Mouse (Mus musculus): ENCODE measurements around the gene Nbea. TPM values are rescaled to one million over a fixed set of nuclear protein-coding genes. Genes with fewer than 3 reads are reported as not detected.

Gene Nbea
- polyA plus RNA-seq (2016; fragmentation: Nextera tagmentation; extraction: Ambion mirVana) = 6.3 and 7.4 TPM in 2 replicates

DNA sequence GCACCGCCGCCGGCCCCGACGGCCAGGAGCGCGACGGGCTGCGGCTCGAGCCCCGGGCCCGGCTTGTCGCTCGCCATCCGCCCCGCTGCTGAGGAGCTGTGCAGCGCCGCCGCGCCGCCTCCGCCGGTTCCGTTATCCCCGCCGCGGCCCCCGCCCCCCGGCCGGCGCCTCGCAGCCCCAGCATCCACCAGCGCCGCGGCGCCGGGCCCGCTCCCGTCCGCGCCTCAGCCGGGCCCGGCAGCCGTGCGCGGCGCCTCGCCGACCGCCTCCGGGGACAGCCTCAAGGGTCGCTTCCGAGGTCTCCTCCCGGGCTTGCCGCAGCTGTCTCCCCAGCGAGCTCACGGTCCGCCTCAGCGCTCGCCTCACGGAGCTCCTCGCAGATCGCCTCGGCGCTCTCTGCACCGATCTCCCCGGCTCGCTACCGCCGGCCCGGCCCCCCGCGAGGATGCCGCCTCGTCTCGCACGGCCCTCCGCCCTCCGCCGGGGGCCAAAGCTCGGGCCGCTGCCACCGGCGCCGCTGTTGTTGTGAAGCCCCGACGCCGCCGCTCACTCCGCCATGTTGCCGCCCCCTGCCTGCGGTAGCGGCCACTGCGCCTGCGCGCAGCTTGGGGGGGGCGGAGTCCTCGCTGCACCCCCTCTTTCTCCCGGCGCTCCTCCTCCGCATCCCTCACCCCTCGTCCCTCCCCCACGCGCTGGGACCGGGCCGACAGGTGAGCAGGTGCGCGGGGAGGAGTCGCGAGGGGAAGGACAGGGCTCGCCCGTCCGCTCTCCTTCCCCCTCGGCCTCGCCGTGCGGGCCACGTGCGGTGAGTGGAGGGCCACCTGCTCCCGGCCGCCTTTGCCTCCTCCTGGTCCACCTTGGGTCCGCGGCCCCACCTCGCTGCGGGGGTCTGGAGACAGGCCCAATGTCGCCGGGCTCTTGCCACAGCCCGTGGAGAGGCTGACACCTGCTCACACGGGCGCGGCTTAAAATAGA, at the start of gene Nbea:
TSS of gene Nbea (minus strand) at position 543 of the 975 bp plus-strand sequence.
- 2% methylated on average over 111 of the region's 131 CpGs for WGBS
- H3K27me3 ChIP-seq (ENCODE audit: insufficient read depth, poor library complexity, severe bottlenecking) = 0 out of 2 replicates have a peak, but pooled peaks cover 3% of the 10 kb centered on the region
- peak; percentile 84 for DNase-seq (ENCODE audit: low spot score)
- H3K27ac ChIP-seq = peak within 1 kb of the TSS; percentile 96
- no peaks in the 10 kb centered on the region for H3K36me3 ChIP-seq
- peak within 1 kb of the TSS; percentile 91 for H3K4me3 ChIP-seq
- H3K9me3 ChIP-seq = no peaks in the 10 kb centered on the region
- H3K4me1 ChIP-seq = 0 out of 2 replicates have a peak, but pooled peaks cover 8% of the 10 kb centered on the region

DNA sequence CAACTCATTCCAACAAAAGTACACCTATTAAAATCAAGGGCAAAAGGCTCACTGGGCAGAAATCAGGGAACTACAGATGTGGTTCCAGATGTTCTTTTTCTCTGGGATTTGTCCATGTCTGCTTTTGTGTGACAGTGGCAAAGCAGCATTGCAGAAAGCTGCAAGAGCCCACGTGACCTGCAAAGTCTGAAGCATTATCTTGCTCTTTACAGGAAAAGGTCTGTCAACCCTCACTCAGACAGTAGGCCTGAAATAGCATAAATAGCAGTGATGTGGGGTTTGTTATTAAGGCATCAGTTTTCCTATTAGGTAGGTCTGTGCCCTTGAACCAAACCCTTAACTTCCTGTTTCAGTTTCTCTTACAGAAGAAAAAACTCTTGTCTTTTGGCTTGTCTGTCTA, 45.8 kb upstream of the Nbea start:
- Histone ChIP-seq H3K9me3 (no peaks in the 10 kb centered on the region), H3K4me1 (no peaks in the 10 kb centered on the region; the same call in 1 of the 2 replicates), H3K27me3 (ENCODE audit: insufficient read depth, poor library complexity, severe bottlenecking) (no peaks in the 10 kb centered on the region), H3K4me3 (no peak overlapping the region), H3K36me3 (no peaks in the 10 kb centered on the region), H3K27ac (no peak overlapping the region)
- 3% methylated on average over 1 of the region's 1 CpGs for WGBS
- no peak for DNase-seq (ENCODE audit: low spot score)

DNA sequence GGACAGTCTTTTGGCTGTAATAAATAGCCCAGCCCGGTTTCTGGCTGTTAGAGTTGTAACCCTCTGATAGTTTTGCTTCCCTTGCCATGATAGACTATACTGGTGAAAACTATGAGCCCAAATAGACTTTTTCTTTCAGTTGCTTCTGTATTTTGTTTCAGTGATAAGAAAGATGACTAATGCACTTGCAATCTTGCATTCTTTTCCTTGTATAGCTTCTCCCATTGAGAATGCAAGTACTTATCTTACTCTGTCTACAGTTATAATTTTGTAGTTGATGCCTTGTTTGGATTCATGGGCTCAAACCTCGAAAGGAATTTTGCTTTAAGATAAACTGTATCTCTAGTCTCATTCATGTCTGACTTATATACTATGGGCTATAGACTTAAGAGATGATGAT, 32.5 kb upstream of the Nbea start:
- Histone ChIP-seq H3K4me3 (no peak overlapping the region), H3K27ac (no peak overlapping the region), H3K36me3 (no peaks in the 10 kb centered on the region), H3K9me3 (no peaks in the 10 kb centered on the region), H3K27me3 (ENCODE audit: insufficient read depth, poor library complexity, severe bottlenecking) (no peaks in the 10 kb centered on the region), H3K4me1 (no peaks in the 10 kb centered on the region)
- DNase-seq (ENCODE audit: low spot score) = no peak
- 40% methylated on average over 2 of the region's 2 CpGs for WGBS

DNA sequence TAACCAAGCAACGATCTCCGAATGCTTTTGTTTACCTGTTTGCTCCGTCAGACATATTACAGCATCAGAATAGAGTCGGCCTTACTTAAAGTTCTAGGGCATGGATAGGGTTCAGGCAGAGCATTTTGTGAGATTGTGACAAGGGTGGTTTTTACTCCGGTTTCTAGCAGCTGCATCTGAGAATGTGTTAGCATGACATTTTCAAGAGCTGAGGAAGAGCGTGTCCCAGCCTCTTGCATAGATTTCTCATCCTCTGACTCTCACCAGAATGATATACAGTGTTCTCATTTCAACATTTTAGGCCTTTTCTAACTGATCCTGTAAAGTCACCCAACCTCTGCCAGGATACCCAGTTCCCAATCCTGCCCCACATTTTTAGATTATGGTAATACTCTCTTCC, 20.5 kb upstream of the Nbea start:
- H3K9me3 ChIP-seq = no peaks in the 10 kb centered on the region
- H3K4me1 ChIP-seq = no peaks in the 10 kb centered on the region
- H3K36me3 ChIP-seq = no peaks in the 10 kb centered on the region
- no peak overlapping the region for H3K27ac ChIP-seq
- H3K4me3 ChIP-seq = no peak overlapping the region
- DNase-seq (ENCODE audit: low spot score) = no peak
- no peaks in the 10 kb centered on the region for H3K27me3 ChIP-seq (ENCODE audit: insufficient read depth, poor library complexity, severe bottlenecking)
- WGBS = 74% methylated on average over 6 of the region's 6 CpGs

DNA sequence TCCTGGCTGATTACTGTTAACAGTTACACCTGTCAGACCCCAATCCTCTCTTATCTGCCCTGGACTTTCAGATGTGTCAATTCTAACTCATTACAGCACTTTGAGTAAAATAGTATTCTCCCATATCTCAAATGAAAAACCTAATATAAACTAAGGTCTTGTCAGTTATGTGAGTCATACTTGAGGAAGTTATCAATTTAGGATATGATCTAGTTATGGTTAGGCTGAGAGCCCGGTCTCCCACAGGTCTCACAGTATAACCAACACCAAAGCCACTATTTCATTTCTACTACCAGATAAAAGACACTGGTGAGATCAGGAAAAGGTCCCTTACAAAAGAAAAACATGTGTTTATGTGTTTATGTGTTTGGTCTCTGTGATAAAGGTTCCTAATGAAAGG, 4.7 kb upstream of the Nbea start:
- DNase-seq (ENCODE audit: low spot score) = no peak
- H3K27ac ChIP-seq = no peak overlapping the region
- 0 out of 2 replicates have a peak, but pooled peaks cover 4% of the 10 kb centered on the region for H3K4me1 ChIP-seq
- no peaks in the 10 kb centered on the region for H3K36me3 ChIP-seq
- 85% methylated on average over 1 of the region's 1 CpGs for WGBS
- H3K4me3 ChIP-seq = no peak overlapping the region
- H3K27me3 ChIP-seq (ENCODE audit: insufficient read depth, poor library complexity, severe bottlenecking) = 0 out of 2 replicates have a peak, but pooled peaks cover 3% of the 10 kb centered on the region
- H3K9me3 ChIP-seq = no peaks in the 10 kb centered on the region

DNA sequence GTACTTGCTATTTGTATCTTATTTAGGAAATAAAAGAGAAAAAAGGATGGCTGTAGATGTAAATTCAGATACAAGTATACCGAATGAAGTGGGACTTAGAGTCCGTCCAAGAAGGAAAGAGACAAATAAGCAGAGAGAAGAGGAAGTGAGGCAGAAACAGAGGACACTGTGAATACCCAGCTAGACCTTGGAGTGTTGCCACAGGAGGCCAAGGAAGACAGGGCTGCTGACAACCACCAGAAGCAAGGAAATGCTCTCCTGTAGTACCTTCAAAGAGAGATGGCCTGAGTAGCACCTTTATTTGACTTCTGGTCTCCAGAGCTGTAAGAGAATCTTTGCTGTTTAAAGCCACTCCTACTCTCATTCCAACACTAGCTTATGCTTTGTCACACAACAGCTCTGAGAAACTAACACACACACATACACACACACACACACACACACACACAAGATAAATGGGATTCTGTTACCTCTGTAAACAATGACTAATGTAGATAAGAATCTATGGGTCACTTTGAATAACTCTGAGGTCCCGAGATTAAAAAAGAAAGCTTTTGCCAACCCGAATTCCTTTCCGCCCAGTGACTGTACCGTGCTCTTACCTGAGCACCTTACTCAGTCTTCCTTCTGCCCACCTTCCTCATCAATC, 3.8 kb upstream of the Nbea start:
- no peaks in the 10 kb centered on the region for H3K36me3 ChIP-seq
- no peak overlapping the region for H3K4me3 ChIP-seq
- no peaks in the 10 kb centered on the region for H3K9me3 ChIP-seq
- H3K4me1 ChIP-seq = 0 out of 2 replicates have a peak, but pooled peaks cover 4% of the 10 kb centered on the region
- H3K27me3 ChIP-seq (ENCODE audit: insufficient read depth, poor library complexity, severe bottlenecking) = 0 out of 2 replicates have a peak, but pooled peaks cover 3% of the 10 kb centered on the region
- DNase-seq (ENCODE audit: low spot score) = no peak
- 65% methylated on average over 6 of the region's 6 CpGs for WGBS
- H3K27ac ChIP-seq = no peak overlapping the region

DNA sequence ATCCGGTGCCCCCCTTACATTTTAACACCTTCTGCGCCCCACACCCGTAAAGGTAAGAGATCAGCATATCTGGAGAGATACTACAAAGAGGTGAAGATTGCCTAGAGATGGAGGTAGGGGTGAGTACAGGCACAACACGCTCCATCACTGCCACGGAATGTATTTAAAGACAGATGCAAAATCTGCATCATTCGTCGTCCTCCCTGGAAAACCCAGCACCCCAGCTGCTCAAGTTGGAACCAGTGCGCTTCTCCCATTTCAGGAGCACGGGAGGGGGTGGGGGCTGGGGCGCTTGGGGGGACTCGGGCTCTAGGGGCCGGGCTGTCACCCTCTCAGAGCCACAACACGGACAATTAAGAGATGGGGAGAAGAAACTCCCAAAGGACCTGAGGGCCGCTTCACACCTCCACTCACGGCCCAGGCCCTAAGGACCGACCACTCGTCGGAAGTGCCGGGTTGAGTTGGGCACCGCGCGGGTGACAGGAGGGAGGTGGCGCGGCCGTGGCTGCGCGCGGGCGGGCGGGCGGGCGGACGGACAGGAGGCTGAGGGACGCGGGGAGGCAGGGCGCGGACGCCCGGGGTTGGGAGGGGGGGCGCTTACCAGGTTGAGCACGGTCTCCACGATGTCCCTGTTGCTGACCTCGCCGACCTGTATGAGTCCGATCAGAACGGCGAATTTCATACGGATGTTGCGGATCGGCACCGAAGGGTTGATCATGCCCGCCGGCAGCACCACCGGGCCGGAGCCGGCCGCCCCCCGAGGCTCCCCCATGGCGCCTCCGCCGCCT, 936 bp downstream of the Nbea start:
- Histone ChIP-seq H3K27me3 (ENCODE audit: insufficient read depth, poor library complexity, severe bottlenecking) (0 out of 2 replicates have a peak, but pooled peaks cover 3% of the 10 kb centered on the region), H3K9me3 (no peaks in the 10 kb centered on the region), H3K4me1 (0 out of 2 replicates have a peak, but pooled peaks cover 8% of the 10 kb centered on the region), H3K27ac (peak overlapping the region; percentile 96), H3K36me3 (no peaks in the 10 kb centered on the region), H3K4me3 (peak overlapping the region; percentile 91)
- peak; percentile 77 for DNase-seq (ENCODE audit: low spot score)
- whole genome bisulfite sequencing = under 1% methylated on average over 47 of the region's 61 CpGs

DNA sequence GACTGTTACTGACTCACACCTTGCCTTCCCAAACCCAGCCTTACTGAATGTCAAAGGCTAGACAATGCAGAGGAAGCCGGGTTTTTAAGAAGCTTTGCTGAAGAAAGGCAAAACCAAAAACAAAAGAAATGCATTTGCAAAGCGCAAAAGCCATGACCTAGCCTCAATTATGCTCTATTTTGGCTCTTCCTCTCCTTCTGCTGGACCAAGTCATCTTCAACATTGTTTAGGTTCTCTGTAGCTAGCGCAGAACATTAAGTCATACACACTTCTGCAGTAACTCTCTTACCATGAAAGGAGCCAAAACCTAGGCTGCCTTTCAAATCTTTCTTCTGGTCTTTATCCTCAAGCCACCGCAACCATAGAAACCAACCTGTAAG, 1.5 kb downstream of the Nbea start:
- H3K4me3 ChIP-seq = peak overlapping the region; percentile 91
- H3K9me3 ChIP-seq = no peaks in the 10 kb centered on the region
- 0 out of 2 replicates have a peak, but pooled peaks cover 8% of the 10 kb centered on the region for H3K4me1 ChIP-seq
- DNase-seq (ENCODE audit: low spot score) = no peak
- H3K27ac ChIP-seq = no peak overlapping the region
- WGBS = 7% methylated on average over 4 of the region's 4 CpGs
- H3K36me3 ChIP-seq = no peaks in the 10 kb centered on the region
- H3K27me3 ChIP-seq (ENCODE audit: insufficient read depth, poor library complexity, severe bottlenecking) = 0 out of 2 replicates have a peak, but pooled peaks cover 3% of the 10 kb centered on the region

DNA sequence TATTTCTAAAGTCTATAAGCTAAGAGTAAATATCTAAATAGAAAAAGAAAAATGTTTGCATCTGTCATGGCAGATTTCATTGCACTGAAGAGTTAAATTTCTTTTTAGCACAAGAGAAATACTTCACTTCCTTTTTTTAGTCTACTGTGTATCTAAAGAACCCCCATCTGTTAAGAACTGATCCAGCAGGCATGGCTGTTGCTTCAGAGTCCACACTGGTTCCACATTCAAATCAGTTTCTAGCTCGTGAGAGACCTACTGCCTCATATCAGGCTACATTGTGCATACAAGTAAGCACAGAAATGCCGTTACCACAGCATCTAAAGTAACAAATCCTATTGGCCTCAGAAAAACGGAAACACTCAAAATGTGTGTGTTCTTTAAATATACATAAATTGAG, 2.5 kb downstream of the Nbea start:
- H3K27ac ChIP-seq = no peak overlapping the region
- 0 out of 2 replicates have a peak, but pooled peaks cover 3% of the 10 kb centered on the region for H3K27me3 ChIP-seq (ENCODE audit: insufficient read depth, poor library complexity, severe bottlenecking)
- no peaks in the 10 kb centered on the region for H3K36me3 ChIP-seq
- no peak for DNase-seq (ENCODE audit: low spot score)
- H3K4me1 ChIP-seq = 0 out of 2 replicates have a peak, but pooled peaks cover 8% of the 10 kb centered on the region
- no peak overlapping the region for H3K4me3 ChIP-seq
- no peaks in the 10 kb centered on the region for H3K9me3 ChIP-seq
- 48% methylated on average over 3 of the region's 3 CpGs for WGBS

DNA sequence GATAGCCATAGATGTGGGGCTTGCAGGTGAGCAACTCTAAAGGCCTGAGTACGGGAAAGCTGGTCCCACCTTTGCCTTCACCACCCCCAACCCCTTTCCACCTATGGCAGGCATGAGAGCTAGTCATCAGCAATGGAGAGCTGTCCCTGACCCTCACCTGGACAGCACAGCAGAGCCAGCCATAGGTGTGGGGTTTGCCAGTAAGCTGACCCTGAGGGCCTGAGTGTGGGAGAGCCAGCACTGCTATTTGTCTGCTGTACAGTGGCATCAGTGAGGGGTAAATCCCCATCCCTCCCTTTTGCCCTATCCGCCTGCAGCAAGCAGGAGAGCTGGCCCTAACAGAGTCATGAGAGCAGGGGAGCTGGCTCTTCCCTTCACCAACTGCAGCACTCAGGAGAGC, 25.6 kb downstream of the Nbea start:
- no peaks in the 10 kb centered on the region for H3K27me3 ChIP-seq (ENCODE audit: insufficient read depth, poor library complexity, severe bottlenecking)
- no peaks in the 10 kb centered on the region for H3K36me3 ChIP-seq
- H3K4me1 ChIP-seq = no peaks in the 10 kb centered on the region
- H3K4me3 ChIP-seq = no peak overlapping the region
- 89% methylated on average over 2 of the region's 2 CpGs for WGBS
- H3K9me3 ChIP-seq = no peaks in the 10 kb centered on the region
- H3K27ac ChIP-seq = no peak overlapping the region
- DNase-seq (ENCODE audit: low spot score) = no peak

DNA sequence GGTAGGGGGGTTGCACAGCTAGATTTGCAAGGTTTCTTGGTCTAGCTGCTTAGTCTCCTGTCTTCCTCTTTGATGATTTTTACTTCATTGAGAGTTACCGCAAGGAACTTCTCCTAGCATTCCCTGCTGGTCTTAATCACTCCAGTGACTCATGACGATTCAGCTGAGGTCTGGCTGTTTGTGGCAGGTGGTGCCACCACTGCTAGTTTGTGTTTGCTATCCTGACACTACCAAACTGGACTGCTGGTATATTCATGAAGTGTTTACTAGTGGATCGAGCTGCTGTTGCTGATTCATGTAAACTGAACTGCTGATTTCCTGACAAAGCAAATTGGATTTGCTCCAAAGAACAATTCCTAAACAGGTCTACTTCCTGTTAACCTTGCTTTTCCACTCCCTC, 56.8 kb downstream of the Nbea start:
- Histone ChIP-seq H3K36me3 (peaks cover 5% of the 10 kb centered on the region; the same call in 1 of the 2 replicates), H3K9me3 (no peaks in the 10 kb centered on the region), H3K4me3 (no peak overlapping the region), H3K27me3 (ENCODE audit: insufficient read depth, poor library complexity, severe bottlenecking) (no peaks in the 10 kb centered on the region), H3K4me1 (no peaks in the 10 kb centered on the region), H3K27ac (no peak overlapping the region)
- DNase-seq (ENCODE audit: low spot score) = no peak
- 77% methylated on average over 3 of the region's 3 CpGs for WGBS

DNA sequence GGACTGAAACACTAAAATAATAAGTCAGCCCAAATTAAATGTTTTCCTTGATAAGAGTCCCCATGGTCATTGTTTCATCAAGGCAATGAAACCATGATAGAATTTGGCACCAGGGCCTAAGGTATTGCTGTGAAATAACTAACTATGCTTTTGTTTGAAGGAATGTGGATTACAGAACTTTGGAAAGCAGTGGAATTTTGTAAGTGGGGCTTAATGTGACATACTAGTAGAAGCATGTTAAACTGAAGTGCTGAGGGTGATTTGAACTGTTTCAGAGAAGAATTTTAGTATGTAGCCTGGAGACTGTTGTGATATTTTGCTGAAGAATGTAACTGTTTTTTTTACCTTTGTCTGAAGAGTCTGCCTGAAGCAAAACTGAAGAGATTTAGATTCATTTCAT, 66.9 kb downstream of the Nbea start:
- H3K27ac ChIP-seq = no peak overlapping the region
- no peaks in the 10 kb centered on the region for H3K9me3 ChIP-seq
- no peaks in the 10 kb centered on the region for H3K27me3 ChIP-seq (ENCODE audit: insufficient read depth, poor library complexity, severe bottlenecking)
- no peak for DNase-seq (ENCODE audit: low spot score)
- H3K4me1 ChIP-seq = no peaks in the 10 kb centered on the region
- H3K36me3 ChIP-seq = no peaks in the 10 kb centered on the region
- H3K4me3 ChIP-seq = no peak overlapping the region
